Mouse (Mus musculus): ENCODE results near the gene Rnf166. TPM values are rescaled to one million over a fixed set of nuclear protein-coding genes. Genes with fewer than 3 reads are reported as not detected.

Gene Rnf166
- polyA plus RNA-seq, 1 experiment from 2014 or later: 11.5 TPM

GRCm38 (mm10) chr8:122469407-122469806 lies 6.5 kb downstream of the Rnf166 start:
- peaks cover 29% of the 10 kb centered on the region; the same call in 1 of the 2 replicates for H3K36me3 ChIP-seq (replicated peaks)
- H3K4me3 ChIP-seq (replicated peaks): no peak overlapping the region
- H3K9me3 ChIP-seq (replicated peaks): no peaks in the 10 kb centered on the region
- H3K4me1 ChIP-seq (replicated peaks): peaks cover 41% of the 10 kb centered on the region
- ATAC-seq (ENCODE audit: insufficient read depth): no peak
- H3K27me3 ChIP-seq: no peaks in the 10 kb centered on the region
- H3K27ac ChIP-seq (replicated peaks): no peak overlapping the region
- WGBS (ENCODE audit: insufficient replicate concordance): 69% methylated on average over 6 of the region's 6 CpGs
- no peak overlapping the region for H3K4me2 ChIP-seq
- no peak overlapping the region for H3K9ac ChIP-seq

GRCm38 (mm10) chr8:122467816-122468215 lies 8.0 kb downstream of the Rnf166 start:
- Histone ChIP-seq H3K9ac (no peak overlapping the region), H3K36me3 (replicated peaks) (peaks cover 21% of the 10 kb centered on the region; the same call in 1 of the 2 replicates), H3K27ac (replicated peaks) (no peak overlapping the region), H3K4me1 (replicated peaks) (peaks cover 42% of the 10 kb centered on the region), H3K4me2 (no peak overlapping the region), H3K9me3 (replicated peaks) (no peaks in the 10 kb centered on the region), H3K4me3 (replicated peaks) (no peak overlapping the region), H3K27me3 (peaks cover 4% of the 10 kb centered on the region; the same call in 1 of the 2 replicates)
- no peak for ATAC-seq (ENCODE audit: insufficient read depth)
- WGBS (ENCODE audit: insufficient replicate concordance): 76% methylated on average over 13 of the region's 13 CpGs

GRCm38 (mm10) chr8:122464985-122465384 lies 10.9 kb downstream of the Rnf166 start:
- H3K9me3 ChIP-seq (replicated peaks): no peaks in the 10 kb centered on the region
- H3K9ac ChIP-seq: no peak overlapping the region
- H3K36me3 ChIP-seq (replicated peaks): peaks cover 21% of the 10 kb centered on the region; the same call in 1 of the 2 replicates
- no peak overlapping the region for H3K27ac ChIP-seq (replicated peaks)
- WGBS (ENCODE audit: insufficient replicate concordance): 19% methylated on average over 7 of the region's 7 CpGs
- ATAC-seq (ENCODE audit: insufficient read depth): no peak
- no peak overlapping the region for H3K4me2 ChIP-seq
- peaks cover 59% of the 10 kb centered on the region for H3K4me1 ChIP-seq (replicated peaks)
- peaks cover 32% of the 10 kb centered on the region for H3K27me3 ChIP-seq
- H3K4me3 ChIP-seq (replicated peaks): no peak overlapping the region

- peaks cover 58% of the 10 kb centered on the region for H3K4me1 ChIP-seq (replicated peaks)
- H3K36me3 ChIP-seq (replicated peaks): peaks cover 21% of the 10 kb centered on the region; the same call in 1 of the 2 replicates
- H3K9me3 ChIP-seq (replicated peaks): no peaks in the 10 kb centered on the region
- 11% methylated on average over 12 of the region's 12 CpGs for WGBS (ENCODE audit: insufficient replicate concordance)
- H3K4me2 ChIP-seq: peak overlapping the region; percentile 23
- H3K27ac ChIP-seq (replicated peaks): peak overlapping the region; percentile 34
- H3K9ac ChIP-seq: no peak overlapping the region
- H3K27me3 ChIP-seq: peaks cover 42% of the 10 kb centered on the region
- H3K4me3 ChIP-seq (replicated peaks): no peak overlapping the region
- no peak for ATAC-seq (ENCODE audit: insufficient read depth)
These were observed 11.9 kb downstream of the Rnf166 start for GRCm38 (mm10) chr8:122463651-122464640.

GRCm38 (mm10) chr8:122462510-122462909 lies 13.4 kb downstream of the Rnf166 start:
- Histone ChIP-seq H3K36me3 (replicated peaks) (peaks cover 8% of the 10 kb centered on the region; the same call in 1 of the 2 replicates), H3K9me3 (replicated peaks) (no peaks in the 10 kb centered on the region), H3K4me2 (no peak overlapping the region), H3K4me3 (replicated peaks) (no peak overlapping the region), H3K27me3 (peaks cover 57% of the 10 kb centered on the region), H3K27ac (replicated peaks) (no peak overlapping the region), H3K4me1 (replicated peaks) (peaks cover 58% of the 10 kb centered on the region), H3K9ac (no peak overlapping the region)
- WGBS (ENCODE audit: insufficient replicate concordance): 51% methylated on average over 8 of the region's 8 CpGs
- ATAC-seq (ENCODE audit: insufficient read depth): no peak

GRCm38 (mm10) chr8:122461473-122462148 lies 14.3 kb downstream of the Rnf166 start:
- H3K9ac ChIP-seq: no peak overlapping the region
- WGBS (ENCODE audit: insufficient replicate concordance): 55% methylated on average over 11 of the region's 11 CpGs
- H3K4me2 ChIP-seq: no peak overlapping the region
- H3K36me3 ChIP-seq (replicated peaks): 0 out of 2 replicates have a peak, but pooled peaks cover under 1% of the 10 kb centered on the region
- no peaks in the 10 kb centered on the region for H3K9me3 ChIP-seq (replicated peaks)
- no peak overlapping the region for H3K4me3 ChIP-seq (replicated peaks)
- peaks cover 64% of the 10 kb centered on the region for H3K27me3 ChIP-seq
- ATAC-seq (ENCODE audit: insufficient read depth): no peak
- peaks cover 58% of the 10 kb centered on the region for H3K4me1 ChIP-seq (replicated peaks)
- H3K27ac ChIP-seq (replicated peaks): no peak overlapping the region

- peaks cover 73% of the 10 kb centered on the region for H3K27me3 ChIP-seq
- peaks cover 58% of the 10 kb centered on the region for H3K4me1 ChIP-seq (replicated peaks)
- 0 out of 2 replicates have a peak within 1 kb of the TSS, but pooled peaks have one; percentile 5 for H3K9ac ChIP-seq
- H3K36me3 ChIP-seq (replicated peaks): no peaks in the 10 kb centered on the region
- no peak within 1 kb of the TSS for H3K27ac ChIP-seq (replicated peaks)
- peak within 1 kb of the TSS; percentile 64 for H3K4me2 ChIP-seq
- H3K9me3 ChIP-seq (replicated peaks): no peaks in the 10 kb centered on the region
- peak; percentile 52 for ATAC-seq (ENCODE audit: insufficient read depth)
- H3K4me3 ChIP-seq (replicated peaks): peak within 1 kb of the TSS; percentile 32
- WGBS (ENCODE audit: insufficient replicate concordance): 4% methylated on average over 56 of the region's 56 CpGs
These were observed 15.1 kb downstream of the Rnf166 start, which contains the start of gene Snai3 for GRCm38 (mm10) chr8:122460524-122461472. TSS of gene Snai3 (minus strand) at chr8:122460733.

- peaks cover 54% of the 10 kb centered on the region for H3K4me1 ChIP-seq (replicated peaks)
- no peaks in the 10 kb centered on the region for H3K36me3 ChIP-seq (replicated peaks)
- no peak for ATAC-seq (ENCODE audit: insufficient read depth)
- H3K9ac ChIP-seq: 0 out of 2 replicates have a peak overlapping the region, but pooled peaks have one; percentile 5
- no peak overlapping the region for H3K27ac ChIP-seq (replicated peaks)
- WGBS (ENCODE audit: insufficient replicate concordance): 15% methylated on average over 7 of the region's 7 CpGs
- H3K4me3 ChIP-seq (replicated peaks): peak overlapping the region; percentile 32
- H3K9me3 ChIP-seq (replicated peaks): no peaks in the 10 kb centered on the region
- H3K4me2 ChIP-seq: peak overlapping the region; percentile 64
- peaks cover 78% of the 10 kb centered on the region for H3K27me3 ChIP-seq
These were observed 15.9 kb downstream of the Rnf166 start for GRCm38 (mm10) chr8:122459990-122460389.

- H3K4me1 ChIP-seq (replicated peaks): peaks cover 54% of the 10 kb centered on the region
- no peak overlapping the region for H3K27ac ChIP-seq (replicated peaks)
- H3K9me3 ChIP-seq (replicated peaks): no peaks in the 10 kb centered on the region
- no peaks in the 10 kb centered on the region for H3K36me3 ChIP-seq (replicated peaks)
- H3K4me3 ChIP-seq (replicated peaks): no peak overlapping the region
- H3K27me3 ChIP-seq: peaks cover 82% of the 10 kb centered on the region
- H3K4me2 ChIP-seq: no peak overlapping the region; the same call in 1 of the 2 replicates
- no peak for ATAC-seq (ENCODE audit: insufficient read depth)
- 42% methylated on average over 6 of the region's 6 CpGs for WGBS (ENCODE audit: insufficient replicate concordance)
- no peak overlapping the region for H3K9ac ChIP-seq
These were observed 16.5 kb downstream of the Rnf166 start for GRCm38 (mm10) chr8:122459218-122459900.

- Histone ChIP-seq H3K4me1 (replicated peaks) (peaks cover 44% of the 10 kb centered on the region), H3K36me3 (replicated peaks) (no peaks in the 10 kb centered on the region), H3K9me3 (replicated peaks) (no peaks in the 10 kb centered on the region), H3K4me2 (no peak overlapping the region), H3K27me3 (peaks cover 72% of the 10 kb centered on the region), H3K9ac (no peak overlapping the region), H3K4me3 (replicated peaks) (no peak overlapping the region), H3K27ac (replicated peaks) (no peak overlapping the region)
- ATAC-seq (ENCODE audit: insufficient read depth): no peak
- 63% methylated on average over 11 of the region's 11 CpGs for WGBS (ENCODE audit: insufficient replicate concordance)
These were observed 18.7 kb downstream of the Rnf166 start for GRCm38 (mm10) chr8:122457171-122457570.

All from liver, embryonic 15.5 days (tissue).